Mouse (Mus musculus): ENCODE data around the gene Mcts1.
A peak's percentile ranks its signal among the peaks of the same experiment; 100 is the strongest.

The Mcts1 gene

GRCm38 (mm10) chrX:38600177-38600994, at the start of gene Mcts1:
TSS of gene Mcts1 (plus strand) at chrX:38600578.
- peak; percentile 94 for DNase-seq (ENCODE audit: low read depth, low spot score)

- DNase-seq (ENCODE audit: low read depth, low spot score), result peak; percentile 33
These were observed 47.1 kb upstream of the Mcts1 start for GRCm38 (mm10) chrX:38553255-38553654.

- DNase-seq (ENCODE audit: low read depth, low spot score), result peak; percentile 42
These were observed 36.3 kb upstream of the Mcts1 start for GRCm38 (mm10) chrX:38563941-38564541.

- DNase-seq (ENCODE audit: low read depth, low spot score), result peak; percentile 89
These were observed 35.7 kb upstream of the Mcts1 start for GRCm38 (mm10) chrX:38564542-38565175.

- DNase-seq (ENCODE audit: low read depth, low spot score), result no peak
These were observed 35.2 kb upstream of the Mcts1 start for GRCm38 (mm10) chrX:38565176-38565542.

- DNase-seq (ENCODE audit: low read depth, low spot score), result no peak
These were observed 33.7 kb upstream of the Mcts1 start for GRCm38 (mm10) chrX:38566521-38567205.

- DNase-seq (ENCODE audit: low read depth, low spot score), result no peak
These were observed 24.3 kb upstream of the Mcts1 start, which contains the start of gene Cul4b for GRCm38 (mm10) chrX:38576078-38576477. TSS of gene Cul4b (minus strand) at chrX:38576196.

- no peak for DNase-seq (ENCODE audit: low read depth, low spot score)
These were observed 19.2 kb upstream of the Mcts1 start for GRCm38 (mm10) chrX:38581140-38581539.

GRCm38 (mm10) chrX:38583261-38583660, 17.1 kb upstream of the Mcts1 start:
- DNase-seq (ENCODE audit: low read depth, low spot score), result no peak

- DNase-seq (ENCODE audit: low read depth, low spot score), result peak; percentile 46
These were observed 10.6 kb upstream of the Mcts1 start for GRCm38 (mm10) chrX:38589827-38590226.

GRCm38 (mm10) chrX:38591749-38592148, 8.6 kb upstream of the Mcts1 start:
- no peak for DNase-seq (ENCODE audit: low read depth, low spot score)

GRCm38 (mm10) chrX:38593180-38593889, 7.0 kb upstream of the Mcts1 start:
- peak; percentile 44 for DNase-seq (ENCODE audit: low read depth, low spot score)

GRCm38 (mm10) chrX:38600995-38601369, 604 bp downstream of the Mcts1 start:
- peak; percentile 51 for DNase-seq (ENCODE audit: low read depth, low spot score)

GRCm38 (mm10) chrX:38634801-38635637, 34.6 kb downstream of the Mcts1 start, which contains the start of gene C1galt1c1:
TSS of gene C1galt1c1 (minus strand) at chrX:38635087.
- peak; percentile 90 for DNase-seq (ENCODE audit: low read depth, low spot score)

GRCm38 (mm10) chrX:38635638-38635931, 35.2 kb downstream of the Mcts1 start:
- DNase-seq (ENCODE audit: low read depth, low spot score), result no peak

- no peak for DNase-seq (ENCODE audit: low read depth, low spot score)
These were observed 41.1 kb downstream of the Mcts1 start for GRCm38 (mm10) chrX:38641435-38641834.

- DNase-seq (ENCODE audit: low read depth, low spot score), result no peak
These were observed 41.8 kb downstream of the Mcts1 start for GRCm38 (mm10) chrX:38642183-38642582.

- peak; percentile 51 for DNase-seq (ENCODE audit: low read depth, low spot score)
These were observed 50.1 kb downstream of the Mcts1 start for GRCm38 (mm10) chrX:38650404-38651039.

- DNase-seq (ENCODE audit: low read depth, low spot score), result no peak
These were observed 50.8 kb downstream of the Mcts1 start for GRCm38 (mm10) chrX:38651167-38651566.

- DNase-seq (ENCODE audit: low read depth, low spot score), result peak; percentile 6
These were observed 52.8 kb downstream of the Mcts1 start for GRCm38 (mm10) chrX:38653181-38653580.
